Mouse (Mus musculus) CD4-positive, CD25-positive, alpha-beta regulatory T cell (primary cell): ENCODE data around the gene Gm15448. TPM values are rescaled to one million over a fixed set of nuclear protein-coding genes. Genes with fewer than 3 reads are reported as not detected.

ENCODE experiments used
- polyA plus RNA-seq: library from polyadenylated mRNA; unstranded; fragments of 100-300 nt; shearing (Covaris generic); gene quantifications from one replicate; pipeline ENCODE4 v1.2.1, GENCODE M21; 2017

The Gm15448 gene
- not detected for polyA plus RNA-seq

GRCm38 (mm10) chr7:3825599-3825998 lies at the start of gene Gm15448:
Gene Gm15448 (minus strand): TSS chr7:3825687.

GRCm38 (mm10) chr7:3844951-3845350 lies 19.5 kb upstream of the Gm15448 start, which contains the start of gene Pira2:
Gene Pira2 (minus strand): TSS chr7:3845051.

Other genes with a start within 250 kb of the Gm15448 start
- not detected for gene Oscar, start 209.5 kb downstream of the Gm15448 start, polyA plus RNA-seq
- 479 TPM for gene Ndufa3, start 208.3 kb downstream of the Gm15448 start, polyA plus RNA-seq
- 40.4 TPM for gene Tfpt, start 195.8 kb downstream of the Gm15448 start, polyA plus RNA-seq
- 100 TPM for gene Prpf31, start 195.7 kb downstream of the Gm15448 start, polyA plus RNA-seq
- gene Cnot3, start 180.4 kb downstream of the Gm15448 start, polyA plus RNA-seq, result 116 TPM
- gene Leng1, start 159.8 kb downstream of the Gm15448 start, polyA plus RNA-seq, result 25.7 TPM
- 5.7 TPM for gene Tmc4, start 148.1 kb downstream of the Gm15448 start, polyA plus RNA-seq
- 32.7 TPM for gene Tsen34, start 132.8 kb downstream of the Gm15448 start, polyA plus RNA-seq
- 82.8 TPM for gene Mboat7, start 132.2 kb downstream of the Gm15448 start, polyA plus RNA-seq
- 1,743 TPM for gene Rps9, start 121.7 kb downstream of the Gm15448 start, polyA plus RNA-seq
- gene Pirb, start 105.3 kb downstream of the Gm15448 start, polyA plus RNA-seq, result 0.75 TPM
- 0.24 TPM for gene Pira2, start 19.4 kb upstream of the Gm15448 start, polyA plus RNA-seq
- gene Gm14548, start 72.4 kb upstream of the Gm15448 start, polyA plus RNA-seq, result 0.13 TPM
- gene Lilra6, start 89.8 kb upstream of the Gm15448 start, polyA plus RNA-seq, result 0.18 TPM
- 3.4 TPM for gene Lair1, start 237.5 kb upstream of the Gm15448 start, polyA plus RNA-seq